Mouse (Mus musculus) kidney, adult 2 months (tissue): ENCODE measurements at regions not wholly inside any gene's neighbourhood (a gene's known extent, or its start where the extent isn't known, plus 50 kb on each side); places are given as distances from the start of the nearest gene placed in this dataset.
A peak's percentile ranks its signal among the peaks of the same experiment; 100 is the strongest.

Source experiments
- DNase-seq: peaks from one replicate; pipeline ENCODE4 v3.0.0; 2021
- H3K27ac ChIP-seq: fragments of 200-500 bp; 2 replicates; pipeline ENCODE4 v1.5.1; 2012; ENCODE audit warnings: low read depth, low read length, control low read depth, inconsistent platforms; ENCODE audit not compliant: insufficient read depth
- H3K27me3 ChIP-seq: fragments of 200-500 bp; replicated peaks from 2 replicates; pipeline ENCODE4 v1.6.1; 2012; ENCODE audit warnings: mild to moderate bottlenecking, moderate library complexity, low read length, inconsistent platforms; ENCODE audit not compliant: control insufficient read depth, insufficient read depth
- H3K36me3 ChIP-seq: fragments of 200-500 bp; 2 replicates; pipeline ENCODE4 v1.6.1; 2012; ENCODE audit warnings: mild to moderate bottlenecking, moderate library complexity, low read length, inconsistent platforms; ENCODE audit not compliant: control insufficient read depth, insufficient read depth
- H3K4me1 ChIP-seq: fragments of 200-500 bp; 2 replicates; pipeline ENCODE4 v1.6.1; 2011; ENCODE audit warnings: low read length; ENCODE audit not compliant: control insufficient read depth, insufficient read depth
- H3K4me3 ChIP-seq: fragments of 200-500 bp; 2 replicates; pipeline ENCODE4 v1.5.1; 2011; ENCODE audit warnings: mild to moderate bottlenecking, low read depth, low read length, control low read depth; ENCODE audit not compliant: insufficient read depth
- CTCF ChIP-seq: fragments of 200-500 bp; conservative IDR thresholded peaks from 2 replicates; pipeline ENCODE4 v1.5.1; 2011; ENCODE audit warnings: low read depth, mild to moderate bottlenecking, control low read depth, low read length, moderate library complexity, mixed read lengths; ENCODE audit not compliant: insufficient read depth, insufficient read length
- POLR2A ChIP-seq: fragments of 200-500 bp; IDR thresholded peaks from one replicate; pipeline ENCODE4 v1.6.1; 2011; ENCODE audit warnings: low read depth, low read length, control low read depth
- WGBS: fragments of 180-500 bp; shearing (Covaris S2); methylation state at CpG from one replicate; pipeline ENCODE4 v1.1.7; 2018; 5-methylcytosine and 5-hydroxymethylcytosine counted together

DNA sequence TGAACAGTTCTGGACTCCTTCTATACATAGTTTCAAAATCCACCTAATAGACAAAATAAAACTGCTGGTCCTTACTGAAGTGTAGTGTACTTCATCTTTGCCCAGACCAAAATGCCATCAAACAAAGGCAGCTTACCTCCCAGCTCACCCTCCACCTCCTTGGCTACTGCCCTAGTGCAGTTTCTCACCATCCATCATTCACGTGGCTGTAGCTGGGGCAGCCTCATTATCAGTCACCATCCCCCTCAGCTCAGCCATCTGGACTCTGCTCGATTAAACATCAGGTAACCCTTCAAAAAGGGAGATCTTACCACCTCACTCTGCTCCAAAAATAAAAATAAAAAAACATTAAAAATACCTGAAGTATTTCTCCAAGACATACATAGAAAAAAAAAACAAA lies 332.8 kb downstream of the Kcns3 start:
- no peak overlapping the region for H3K4me3 ChIP-seq
- H3K36me3 ChIP-seq, result no peaks in the 10 kb centered on the region
- no peaks in the 10 kb centered on the region for H3K27me3 ChIP-seq
- 29% methylated on average over 2 of the region's 2 CpGs for WGBS
- DNase-seq, result no peak
- TF ChIP-seq POLR2A (no peak), CTCF (no peak)
- no peaks in the 10 kb centered on the region for H3K4me1 ChIP-seq
- H3K27ac ChIP-seq, result no peak overlapping the region

- no peak overlapping the region for H3K4me3 ChIP-seq
- H3K27ac ChIP-seq, result no peak overlapping the region
- H3K4me1 ChIP-seq, result no peaks in the 10 kb centered on the region
- H3K27me3 ChIP-seq, result no peaks in the 10 kb centered on the region
- no peak for TF ChIP-seq POLR2A
- TF ChIP-seq CTCF, result no peak
- H3K36me3 ChIP-seq, result no peaks in the 10 kb centered on the region
- WGBS, result 78% methylated on average over 2 of the region's 2 CpGs
- DNase-seq, result no peak
Observed at GRCm38 (mm10) chr12:10817516-10817915, 333.3 kb downstream of the Kcns3 start.

DNA sequence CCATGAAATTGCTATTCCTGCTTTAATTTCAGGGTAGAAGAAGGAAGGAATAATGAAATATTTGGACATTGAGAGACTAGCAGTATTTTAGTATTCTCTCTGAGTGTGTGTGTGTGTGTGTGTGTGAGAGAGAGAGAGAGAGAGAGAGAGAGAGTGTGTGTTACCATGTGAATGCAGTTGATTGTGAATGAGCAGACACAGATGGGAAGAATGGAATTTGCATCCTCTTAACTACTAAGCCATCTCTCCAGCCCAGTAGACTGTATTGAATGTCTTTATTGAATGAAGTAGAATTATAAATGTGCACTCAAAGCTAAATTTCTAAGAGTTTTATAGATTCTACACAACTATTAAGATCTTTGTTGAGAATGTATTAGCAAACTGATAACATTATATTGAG lies 340.3 kb downstream of the Kcns3 start:
- no peaks in the 10 kb centered on the region for H3K27me3 ChIP-seq
- TF ChIP-seq POLR2A (no peak), CTCF (no peak)

GRCm38 (mm10) chr12:10804491-10804890 lies 346.4 kb downstream of the Kcns3 start:
- whole genome bisulfite sequencing, result 43% methylated on average over 2 of the region's 2 CpGs
- no peak overlapping the region for H3K27ac ChIP-seq
- TF ChIP-seq POLR2A (no peak), CTCF (0 out of 2 replicates have a peak, but pooled peaks have one; percentile 28)
- H3K4me1 ChIP-seq, result no peaks in the 10 kb centered on the region
- DNase-seq, result peak; percentile 12
- H3K36me3 ChIP-seq, result no peaks in the 10 kb centered on the region
- no peaks in the 10 kb centered on the region for H3K27me3 ChIP-seq
- H3K4me3 ChIP-seq, result no peak overlapping the region

More for the DNA sequence above, 340.3 kb downstream of the Kcns3 start:
- Histone ChIP-seq H3K36me3 (no peaks in the 10 kb centered on the region), H3K27ac (no peak overlapping the region), H3K4me3 (no peak overlapping the region), H3K4me1 (no peaks in the 10 kb centered on the region)
- DNase-seq, result no peak
